Mouse (Mus musculus) gastrocnemius, adult 8-10 months (tissue): Measurements from ENCODE around the gene Trim54. TPM values are rescaled to one million over a fixed set of nuclear protein-coding genes. Genes with fewer than 3 reads are reported as not detected.
A peak's percentile ranks its signal among the peaks of the same experiment; 100 is the strongest.

Experiments
- DNase-seq, 2 experiments: peaks; one replicate each; pipeline ENCODE4 v3.0.0; 2022; ENCODE audit warnings: low spot score in 2 of 2
- total RNA-seq, 4 experiments: library from RNA; stranded (reverse); gene quantifications; 2 replicates each; pipeline ENCODE4 v1.2.4; 2022

Trim54 gene
- 100 to 1,000 TPM; 420 to 527 (median 441) TPM for total RNA-seq

DNA sequence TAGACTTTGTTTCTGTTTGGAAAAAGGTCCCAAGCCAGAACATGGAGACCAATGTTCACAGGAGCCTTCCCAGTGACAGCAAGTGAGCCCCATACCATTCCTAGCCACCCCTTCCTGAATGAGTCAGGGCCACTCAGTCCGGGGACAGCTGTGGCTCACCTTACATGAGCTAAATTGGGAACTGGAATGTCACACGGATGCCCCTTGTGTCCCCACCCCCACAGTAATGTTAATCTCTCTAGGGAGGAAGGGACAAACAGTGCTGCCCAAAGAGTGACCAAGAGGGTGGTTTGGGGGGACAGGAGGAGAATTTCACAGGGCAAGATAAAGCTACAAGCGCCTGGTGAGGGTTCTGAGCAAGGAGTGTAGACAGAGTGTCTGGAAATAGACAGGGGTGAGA is at the start of gene Trim54:
Trim54 (plus strand) TSS at position 359 of the 400 bp plus-strand sequence.
- DNase-seq: peak; percentile 60 to 69

GRCm38 (mm10) chr5:31069810-31070209 is 46.7 kb upstream of the Trim54 start:
- DNase-seq: no peak

DNA sequence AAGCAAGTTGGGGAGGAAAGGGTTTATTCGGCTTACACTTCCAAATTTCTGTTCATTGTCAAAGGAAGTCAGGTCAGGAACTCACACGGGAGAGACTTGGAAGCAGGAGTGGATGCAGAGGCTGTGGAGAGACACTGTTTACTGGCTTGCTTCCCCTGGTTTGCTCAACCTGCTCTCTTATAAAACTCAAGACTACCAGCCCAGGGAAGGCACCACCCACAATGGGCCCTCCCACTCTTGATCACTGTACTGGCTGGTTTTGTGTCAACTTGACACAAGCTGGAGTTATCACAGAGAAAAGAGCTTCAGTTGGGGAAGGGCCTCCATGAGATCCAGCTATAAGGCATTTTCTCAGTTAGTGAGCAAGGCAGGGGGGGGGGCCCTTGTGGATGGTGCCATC is 45.5 kb upstream of the Trim54 start:
- DNase-seq: no peak

GRCm38 (mm10) chr5:31071821-31072220 is 44.7 kb upstream of the Trim54 start:
- no peak for DNase-seq

DNA sequence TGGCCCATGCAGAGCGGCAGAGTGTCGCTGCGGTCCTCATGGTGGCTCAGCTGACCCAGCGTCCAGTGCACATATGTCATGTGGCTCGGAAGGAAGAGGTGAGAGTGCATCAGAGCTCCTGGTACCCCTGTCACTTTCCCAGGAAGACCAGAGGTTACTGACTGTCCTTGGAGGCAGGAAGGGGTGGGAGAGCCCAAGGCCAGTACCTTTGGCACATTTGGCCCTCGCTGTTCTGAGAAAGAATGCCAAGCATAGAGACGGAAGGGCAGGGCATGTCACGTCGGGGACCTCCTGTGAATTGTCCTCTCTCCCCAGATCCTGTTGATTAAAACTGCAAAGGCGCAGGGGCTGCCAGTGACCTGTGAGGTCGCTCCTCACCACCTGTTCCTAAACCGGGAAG is 43.3 kb upstream of the Trim54 start:
- no peak for DNase-seq

GRCm38 (mm10) chr5:31076346-31076745 is 40.2 kb upstream of the Trim54 start:
- DNase-seq: no peak

DNA sequence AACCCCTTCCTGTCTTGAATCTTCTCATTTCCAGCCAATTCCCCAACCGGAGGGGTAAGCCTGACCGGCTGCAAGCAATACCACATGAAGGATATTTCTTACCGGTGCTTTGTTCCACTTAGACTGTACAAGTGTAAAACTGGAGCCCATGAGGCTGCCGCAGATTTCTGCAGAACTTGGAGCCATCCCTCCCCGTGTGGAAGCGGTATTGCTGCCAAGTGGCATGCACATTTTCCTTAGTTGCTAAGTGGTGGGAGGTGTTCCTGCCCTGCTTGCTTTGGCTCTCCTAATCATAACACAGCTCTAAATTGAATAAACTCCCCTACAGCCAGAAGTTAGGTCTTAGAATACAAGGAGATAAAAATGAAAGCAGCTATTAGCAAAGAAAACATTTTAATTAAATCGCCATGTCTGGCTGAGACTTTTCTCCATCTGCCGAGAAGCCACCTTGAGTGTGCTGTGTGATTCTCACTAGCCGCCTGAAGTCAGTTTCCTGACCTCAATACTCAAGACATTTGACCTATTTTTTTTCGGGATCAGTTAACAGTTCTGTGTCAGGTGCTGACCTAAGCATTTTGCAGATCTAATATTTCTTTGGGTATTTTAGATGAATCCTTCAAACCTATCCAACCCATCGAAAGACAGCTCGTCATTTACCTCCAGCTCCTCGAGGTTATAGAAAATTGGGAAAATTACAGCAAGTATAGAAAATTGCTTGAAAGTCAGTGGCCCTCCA is 36.3 kb upstream of the Trim54 start:
- peak in 1 of 2 experiments; percentile 1 for DNase-seq

DNA sequence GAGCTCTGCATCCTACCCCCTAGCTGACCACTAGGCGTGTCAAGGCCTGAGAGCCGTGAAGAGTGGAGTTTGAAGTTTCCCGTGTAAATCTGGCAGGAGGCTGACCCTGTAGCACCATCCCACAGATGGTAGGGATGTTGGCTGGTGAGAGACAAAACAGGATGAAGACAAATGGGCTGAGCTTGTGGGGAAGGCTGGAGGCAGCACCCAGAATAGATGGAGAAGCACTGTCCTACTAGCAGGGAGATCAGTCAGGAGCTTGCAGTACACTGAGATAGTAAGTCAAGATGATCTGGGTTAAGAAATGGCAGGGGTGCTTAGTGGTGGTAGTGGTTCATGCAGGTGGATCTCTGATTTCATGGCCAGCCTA is 35.7 kb upstream of the Trim54 start:
- DNase-seq: no peak

- no peak for DNase-seq
Measured at GRCm38 (mm10) chr5:31081386-31081785, 35.1 kb upstream of the Trim54 start.

DNA sequence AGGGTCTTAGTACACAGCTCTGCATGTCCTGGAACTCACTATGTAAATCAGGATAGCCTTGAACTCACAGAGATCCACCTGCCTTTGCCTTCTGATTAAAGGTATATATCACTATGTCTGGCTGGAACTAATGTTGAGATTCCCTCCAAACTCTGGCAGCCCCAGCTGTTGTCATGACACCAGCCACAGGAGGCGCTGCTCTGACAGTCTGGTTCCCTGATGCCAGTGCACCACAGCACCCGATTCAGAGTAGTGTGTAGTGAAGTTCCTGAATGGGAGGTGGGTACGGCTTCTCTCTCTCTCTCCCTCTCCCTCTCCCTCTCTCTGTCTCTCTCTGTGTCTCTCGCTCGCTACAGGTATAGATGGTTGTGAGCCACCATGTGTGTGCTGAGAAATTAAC is 34.2 kb upstream of the Trim54 start:
- DNase-seq: no peak

DNA sequence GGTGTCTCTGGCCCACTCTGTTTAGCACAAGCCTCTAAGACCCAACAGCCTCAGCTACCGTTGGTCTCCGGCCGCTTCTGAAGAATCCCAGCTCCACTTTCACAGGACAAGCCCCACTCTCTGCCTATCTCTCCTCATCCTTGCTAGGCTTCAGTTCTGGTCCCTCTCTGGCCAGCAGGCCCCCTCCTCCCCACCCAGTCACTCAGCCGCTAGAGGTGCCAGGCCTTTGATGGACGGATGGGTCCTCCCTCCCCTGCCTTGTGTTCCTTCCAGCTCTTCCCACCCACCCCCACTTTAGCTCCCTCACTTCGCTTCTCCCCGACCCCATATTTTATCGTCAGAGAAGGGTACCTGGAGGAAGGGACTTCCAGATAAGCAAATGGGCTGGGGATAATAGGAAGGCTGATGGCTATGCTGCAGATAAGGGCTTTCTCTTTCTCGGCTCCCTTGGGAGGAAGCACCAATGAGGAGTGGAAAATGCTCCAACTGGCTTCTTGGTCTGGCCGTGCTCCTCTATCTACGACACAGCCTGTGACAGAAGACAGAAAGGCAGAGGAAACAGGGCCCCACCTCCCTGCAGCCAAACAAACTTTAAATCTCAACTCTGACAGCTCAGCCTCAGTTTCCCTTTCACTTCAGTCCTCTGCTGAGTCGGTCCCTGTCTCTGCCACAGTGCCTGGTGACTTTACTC is 33.4 kb upstream of the Trim54 start:
- DNase-seq: no peak

DNA sequence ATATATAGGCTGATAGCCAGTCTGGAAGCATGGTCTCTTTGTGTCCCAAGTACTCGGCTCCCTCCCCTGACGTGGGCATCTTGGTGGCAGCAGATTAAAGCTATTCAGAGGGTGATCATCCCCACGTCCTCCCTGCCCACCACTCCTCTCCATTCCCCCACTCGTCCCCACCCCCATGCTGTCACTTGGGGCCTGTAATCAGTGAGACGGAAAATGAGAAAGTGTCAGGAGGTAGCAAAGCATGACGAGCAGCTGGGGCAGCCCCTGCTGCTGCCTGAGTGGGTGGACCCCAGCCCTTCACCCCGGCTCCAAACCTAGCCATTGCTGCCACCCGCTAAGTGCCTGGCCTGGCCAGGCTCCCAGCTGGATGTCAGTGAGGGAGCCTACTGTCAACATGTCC is 32.6 kb upstream of the Trim54 start:
- DNase-seq: no peak

GRCm38 (mm10) chr5:31086606-31087005 is 29.9 kb upstream of the Trim54 start:
- no peak for DNase-seq

GRCm38 (mm10) chr5:31087131-31087530 is 29.4 kb upstream of the Trim54 start:
- DNase-seq: no peak

DNA sequence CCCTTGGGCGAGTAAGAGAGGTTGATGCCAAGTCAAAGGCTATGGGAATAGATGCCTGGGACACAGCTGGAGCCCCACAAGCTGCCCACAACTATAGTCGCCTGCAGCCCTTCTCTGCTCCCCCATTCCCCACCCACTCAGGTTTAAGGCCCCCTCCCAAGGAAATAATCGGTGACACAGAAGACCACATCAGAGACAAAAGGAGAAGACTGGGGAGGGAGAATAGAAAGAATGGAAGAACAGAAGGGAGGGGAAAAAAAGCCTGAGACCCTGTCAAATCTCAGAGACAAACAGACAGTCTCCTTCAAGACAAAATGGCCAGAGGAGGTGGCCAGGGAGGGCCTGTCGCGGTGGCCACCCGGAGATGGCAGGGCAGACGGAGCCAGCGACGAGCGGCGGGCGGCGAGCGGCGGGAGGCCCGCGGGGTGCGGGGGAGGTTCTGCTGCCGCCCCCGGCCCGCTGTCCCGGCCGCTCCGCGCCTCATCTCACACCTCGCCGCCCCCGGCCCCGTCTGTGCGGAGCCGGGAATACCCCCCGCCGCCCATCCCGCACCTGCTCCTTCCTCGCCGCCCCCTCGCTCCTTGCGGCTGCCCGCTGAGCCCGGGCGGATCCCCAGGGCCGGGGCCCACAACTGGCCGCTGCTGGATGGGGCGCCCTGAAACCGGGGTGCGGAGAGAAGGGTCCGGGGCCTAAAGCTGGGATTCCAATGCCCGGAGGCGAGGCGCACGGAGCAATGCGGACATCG is 24.1 kb upstream of the Trim54 start:
- no peak for DNase-seq

DNA sequence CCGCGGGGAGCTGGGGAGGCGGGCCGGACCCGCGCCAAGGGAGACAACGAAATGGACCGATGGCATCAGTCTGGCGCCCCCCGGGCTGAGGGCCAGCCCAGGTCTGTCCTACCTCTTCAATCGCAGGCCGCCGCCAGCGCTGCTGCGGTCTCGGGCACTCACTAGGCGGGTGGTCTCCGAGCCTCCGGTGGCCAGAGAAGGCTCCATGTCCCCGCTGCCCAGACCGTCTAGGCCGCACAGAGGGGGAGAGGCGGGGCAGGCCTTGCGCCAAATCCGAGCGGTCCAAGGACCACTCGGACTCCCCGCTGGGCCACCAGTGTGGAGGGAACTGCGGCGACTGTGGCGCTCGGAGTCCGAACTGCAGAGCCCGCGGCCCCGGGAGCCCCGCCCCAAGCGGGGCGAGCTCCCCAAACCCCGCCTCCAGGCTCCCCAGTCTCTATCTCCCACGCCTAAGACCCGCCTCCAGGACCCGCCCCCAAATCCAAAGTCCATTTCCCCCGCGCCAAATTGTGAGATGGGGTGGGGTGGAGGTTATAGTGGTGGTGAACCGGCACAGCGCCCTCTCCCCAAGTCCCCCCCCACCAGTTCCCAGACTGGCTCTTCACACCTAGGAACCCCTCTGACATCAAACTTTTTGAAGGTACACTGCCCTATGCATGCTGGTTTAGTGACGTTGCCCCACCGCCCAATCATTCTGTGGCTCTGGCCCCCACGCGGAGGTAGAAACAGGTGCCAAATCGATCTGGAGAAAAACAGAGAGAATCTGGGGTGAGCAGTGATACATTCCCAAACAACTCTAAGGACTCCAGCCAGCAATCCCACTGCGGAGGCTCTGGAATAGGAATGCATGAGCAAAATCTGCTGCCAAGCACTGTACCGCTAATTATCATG is 23.1 kb upstream of the Trim54 start:
- DNase-seq: no peak

- no peak for DNase-seq
Measured at GRCm38 (mm10) chr5:31094100-31094798, 22.3 kb upstream of the Trim54 start.

DNA sequence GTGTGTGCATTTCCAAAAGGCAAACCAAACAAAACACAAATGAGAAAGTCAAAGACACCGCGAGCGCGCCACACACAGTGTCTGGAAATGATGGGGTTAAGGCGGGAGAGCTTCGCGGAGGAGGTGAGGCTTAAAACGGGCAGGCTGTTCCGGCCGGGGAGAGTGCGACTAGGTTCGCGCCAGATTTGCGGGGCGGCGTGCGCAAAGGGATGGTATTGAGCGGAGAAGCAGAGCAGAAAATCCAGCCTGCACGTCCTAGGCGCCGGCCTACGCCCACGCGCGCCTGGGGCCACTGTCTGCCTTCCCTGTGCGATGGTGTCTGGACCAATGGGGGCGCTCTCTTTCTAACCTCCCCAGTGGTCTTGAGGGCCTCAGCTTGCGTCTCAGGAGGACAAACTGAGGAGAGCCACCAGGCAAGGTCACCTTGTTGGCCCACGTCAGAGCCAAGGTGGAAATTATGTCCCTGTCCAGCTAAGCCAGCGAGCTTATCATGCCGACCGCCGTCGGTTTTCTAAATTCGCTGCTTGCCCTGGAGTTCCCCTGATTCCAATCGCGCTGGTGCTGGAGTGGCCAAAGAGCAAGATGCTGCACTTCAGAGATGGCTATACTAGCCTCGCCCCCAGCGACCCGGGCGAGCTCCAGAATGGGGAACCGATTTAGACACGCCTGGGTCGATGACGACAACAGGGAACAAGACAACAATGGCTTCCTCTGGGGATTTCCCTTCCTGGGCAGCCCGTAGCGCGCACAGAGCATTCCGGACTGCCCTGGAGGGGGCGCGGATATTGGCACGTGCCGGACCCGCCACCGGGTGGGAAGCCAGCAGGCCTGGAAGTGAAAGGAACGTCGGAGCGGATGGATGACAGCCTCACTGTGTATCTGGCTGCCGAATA is 21.5 kb upstream of the Trim54 start:
- DNase-seq: no peak

DNA sequence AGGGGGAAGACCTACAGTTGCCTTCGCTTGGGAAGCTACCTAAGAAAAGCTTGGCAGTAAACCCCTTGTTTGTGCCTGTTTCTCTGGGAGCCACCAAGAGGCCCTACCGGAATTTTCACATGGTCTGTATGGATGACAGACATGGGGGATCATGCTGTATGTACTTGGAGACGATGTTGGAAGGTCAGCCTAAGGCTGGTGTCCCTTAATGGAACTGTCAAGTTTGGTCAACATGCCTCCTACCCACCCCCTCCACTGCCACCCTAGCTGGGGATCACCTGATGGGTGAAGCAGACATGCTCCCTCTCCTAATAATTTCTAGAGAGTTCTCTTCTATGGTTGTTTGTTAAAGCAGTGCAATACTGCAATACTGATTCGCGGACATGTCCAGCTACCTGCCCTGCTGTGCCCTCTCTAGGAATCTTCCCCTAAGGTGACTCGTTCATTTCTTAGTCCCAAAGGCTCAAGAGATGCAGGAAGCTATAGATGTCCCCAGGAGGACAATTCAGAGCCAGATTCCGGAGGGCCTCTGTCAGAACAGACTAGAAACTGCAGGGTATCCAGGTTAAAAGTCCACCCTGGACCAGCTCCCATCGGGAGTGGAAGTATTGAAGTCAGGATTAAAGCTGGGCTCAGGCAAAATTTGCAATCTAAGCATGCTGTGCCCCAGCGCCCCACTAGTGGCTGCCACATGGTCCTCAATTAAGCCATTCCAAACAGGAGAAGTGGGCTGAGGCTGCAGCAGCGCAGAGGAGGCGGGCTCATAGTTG is 20.6 kb upstream of the Trim54 start:
- DNase-seq: no peak
